Mouse (Mus musculus) layer of hippocampus, postnatal 14 days (tissue): ENCODE measurements around the gene Ablim1. TPM values are rescaled to one million over a fixed set of nuclear protein-coding genes. Genes with fewer than 3 reads are reported as not detected.
A peak's percentile ranks its signal among the peaks of the same experiment; 100 is the strongest.

Experiments used
- DNase-seq, 2 experiments: peaks; one replicate each; pipeline ENCODE4 v3.0.0; 2021 to 2022; ENCODE audit warnings: low spot score in 2 of 2, mixed read lengths in 1 of 2
- total RNA-seq, 2 experiments: library from RNA; stranded (reverse); gene quantifications; 2 replicates each; pipeline ENCODE4 v1.2.3; 2021

Ablim1 gene
- total RNA-seq, 2 experiments from 2014 or later, result 68.1 to 78.3 TPM

DNA sequence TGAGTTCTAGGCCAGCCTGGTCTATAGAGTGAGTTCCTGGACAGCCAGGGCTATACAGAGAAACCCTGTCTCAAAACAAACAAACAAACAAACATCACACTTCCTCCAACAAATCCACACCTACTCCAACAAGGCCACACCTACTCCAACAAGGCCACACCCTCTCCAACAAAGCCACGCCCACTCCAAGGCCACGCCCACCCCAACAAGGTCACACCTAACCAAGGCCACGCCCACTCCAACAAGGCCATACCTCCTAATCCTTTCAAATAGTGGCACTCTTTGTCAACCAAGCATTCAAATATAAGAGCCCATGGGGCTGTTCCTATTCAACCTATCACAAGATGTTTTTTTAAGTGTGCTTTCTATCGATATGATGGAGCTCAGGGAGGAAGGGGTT lies 288.2 kb downstream of the Ablim1 start:
- no peak for DNase-seq

DNA sequence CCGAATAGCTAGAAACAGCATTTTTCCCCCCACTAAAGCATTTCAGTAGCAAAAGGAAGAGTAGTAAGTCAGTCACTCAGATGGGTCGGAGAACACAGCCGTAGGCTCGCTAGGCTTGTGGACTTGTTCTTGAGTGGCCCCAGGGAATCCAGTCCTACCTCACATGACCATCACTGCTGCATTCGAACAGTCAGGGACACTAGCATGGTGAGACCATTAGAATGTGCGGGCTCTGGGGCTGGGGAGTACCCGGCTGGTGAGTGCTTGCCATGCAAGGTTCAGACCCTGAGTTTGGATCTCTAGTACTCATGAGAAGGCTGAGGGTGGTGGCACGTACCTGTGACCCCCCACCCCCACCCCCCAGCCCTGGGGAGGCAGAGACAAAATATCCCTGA lies 296.9 kb downstream of the Ablim1 start:
- DNase-seq, result no peak

DNA sequence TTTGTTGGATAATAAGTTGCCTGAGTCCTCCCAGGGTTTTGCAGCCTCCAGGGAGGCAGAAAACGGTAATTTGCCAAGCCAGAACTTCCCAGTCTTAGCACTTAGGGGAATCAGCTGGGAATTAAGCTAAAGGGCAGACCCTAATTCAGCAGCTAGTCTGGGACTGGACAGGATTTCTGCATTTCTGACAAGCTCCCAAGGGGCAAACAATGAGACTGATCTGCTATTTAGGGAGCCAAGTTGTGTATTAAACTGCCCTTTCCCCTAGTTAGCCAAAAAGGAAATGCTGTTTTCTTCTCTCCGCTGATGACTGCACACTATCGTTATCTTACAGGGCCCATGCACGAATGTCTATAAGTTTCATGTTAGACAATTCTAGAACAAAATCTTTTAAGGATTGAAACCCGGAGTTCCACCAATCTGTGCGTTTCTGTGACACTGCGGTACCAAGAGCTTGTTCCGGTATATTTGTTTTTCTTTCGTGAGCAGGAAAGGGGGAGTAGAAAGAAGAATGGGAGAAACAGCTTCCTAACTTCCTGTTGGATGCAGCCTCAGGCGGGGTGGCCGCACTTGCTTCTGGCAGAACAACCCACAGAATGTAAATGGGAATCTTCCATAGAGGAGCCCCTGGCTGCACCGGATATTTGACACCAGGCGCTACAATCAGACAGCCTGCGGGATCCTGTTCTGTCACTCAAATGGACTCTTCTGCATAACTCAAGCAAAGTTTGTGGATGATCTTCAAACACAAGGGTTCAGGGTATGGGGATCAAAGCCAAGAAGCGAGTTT lies 297.5 kb downstream of the Ablim1 start:
- DNase-seq, result no peak

DNA sequence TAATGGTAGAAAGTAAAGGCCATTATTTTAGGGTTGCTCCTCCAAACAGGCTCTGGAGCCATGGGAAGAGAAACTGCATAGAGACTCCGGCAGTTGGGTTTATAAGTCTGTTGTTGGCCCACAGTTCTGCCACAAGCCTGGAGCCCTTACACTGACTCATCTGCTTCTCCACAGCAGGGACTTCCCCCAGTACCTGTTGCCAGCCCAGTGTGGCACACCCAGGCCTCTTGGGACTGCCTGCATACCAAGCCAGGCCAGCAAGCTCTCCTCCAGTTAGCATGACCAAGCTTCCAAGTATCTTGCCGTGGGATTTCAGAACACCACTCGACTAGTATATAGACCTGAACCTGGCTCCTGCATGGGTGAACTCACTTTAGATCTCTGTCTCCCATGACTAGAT lies 299.9 kb downstream of the Ablim1 start:
- no peak for DNase-seq

DNA sequence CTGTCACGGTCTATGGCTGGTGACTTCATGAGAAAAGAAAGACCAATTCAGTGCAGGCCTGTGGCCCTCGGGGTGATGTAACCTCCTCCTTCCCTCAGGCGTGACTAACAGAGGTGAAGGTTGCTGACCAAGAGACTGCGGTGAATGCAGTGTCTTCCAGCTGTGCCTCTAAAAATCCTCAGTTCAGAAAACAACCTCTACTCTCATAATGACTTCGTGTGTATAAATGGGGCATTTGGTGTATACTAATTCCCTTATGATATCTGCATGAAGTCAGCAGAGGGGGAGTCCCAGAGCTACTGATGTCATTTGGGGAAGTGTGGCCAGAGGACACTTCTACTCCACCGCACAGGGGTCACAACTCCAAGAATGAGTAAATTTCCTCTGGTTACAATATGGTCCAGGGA lies 301.4 kb downstream of the Ablim1 start:
- no peak for DNase-seq

DNA sequence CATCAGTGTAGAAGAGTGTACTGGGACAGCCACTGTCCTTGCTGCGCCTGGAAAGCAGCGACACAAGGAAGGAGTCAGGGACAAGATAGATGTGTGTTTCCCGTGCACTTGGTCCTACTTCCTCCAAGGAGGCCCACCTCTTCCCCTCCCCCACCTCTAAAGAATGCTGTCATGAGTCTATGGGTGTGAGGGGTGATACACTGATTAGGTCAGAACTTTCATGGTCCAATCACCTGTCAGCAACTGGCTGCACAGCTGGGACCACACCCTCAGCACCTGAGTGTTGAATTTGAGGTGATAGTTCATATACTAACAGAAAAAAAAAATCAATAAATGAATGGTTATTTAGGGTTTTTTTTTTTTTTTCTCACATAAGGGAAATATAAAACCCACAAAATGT lies 302.7 kb downstream of the Ablim1 start:
- DNase-seq, result no peak

DNA sequence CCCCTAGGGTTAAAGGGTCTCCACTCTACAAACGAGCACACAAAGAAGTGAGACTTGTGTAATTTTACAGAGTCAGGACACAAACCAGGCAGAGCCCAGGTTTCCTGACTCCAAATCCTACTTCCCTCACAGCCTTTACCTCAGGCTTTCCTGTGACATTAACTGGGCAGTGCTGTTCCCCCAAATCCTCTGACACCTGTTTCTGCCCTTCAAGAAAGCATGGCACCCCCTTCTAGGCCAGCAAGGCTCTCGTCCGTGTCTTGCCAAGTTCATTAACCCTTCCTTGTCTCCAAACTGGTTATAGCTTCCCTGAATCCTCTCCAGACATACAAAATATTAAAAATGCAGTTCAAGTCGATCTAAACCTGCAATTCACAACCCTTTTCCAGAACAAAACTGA lies 304.7 kb downstream of the Ablim1 start:
- DNase-seq, result no peak

DNA sequence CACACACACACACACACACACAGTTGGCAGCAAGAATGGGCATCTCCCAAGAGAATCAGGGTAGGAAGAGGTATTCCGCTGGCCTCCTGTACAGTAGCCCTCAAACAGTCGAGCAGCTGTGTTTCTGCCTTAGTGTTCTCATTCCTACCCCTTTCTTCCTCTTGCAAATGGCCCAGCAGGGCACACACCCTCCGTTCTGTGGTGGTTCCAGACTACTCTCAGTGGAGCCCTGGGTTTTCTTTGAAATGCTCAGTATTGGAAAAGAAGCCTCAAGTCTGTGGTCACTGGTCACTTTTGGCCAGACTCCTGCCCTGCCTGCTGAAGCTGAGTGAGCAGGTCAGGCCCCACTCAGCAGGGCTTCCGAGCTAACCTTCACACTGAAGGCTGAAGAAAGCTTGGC lies 305.1 kb downstream of the Ablim1 start:
- no peak for DNase-seq

DNA sequence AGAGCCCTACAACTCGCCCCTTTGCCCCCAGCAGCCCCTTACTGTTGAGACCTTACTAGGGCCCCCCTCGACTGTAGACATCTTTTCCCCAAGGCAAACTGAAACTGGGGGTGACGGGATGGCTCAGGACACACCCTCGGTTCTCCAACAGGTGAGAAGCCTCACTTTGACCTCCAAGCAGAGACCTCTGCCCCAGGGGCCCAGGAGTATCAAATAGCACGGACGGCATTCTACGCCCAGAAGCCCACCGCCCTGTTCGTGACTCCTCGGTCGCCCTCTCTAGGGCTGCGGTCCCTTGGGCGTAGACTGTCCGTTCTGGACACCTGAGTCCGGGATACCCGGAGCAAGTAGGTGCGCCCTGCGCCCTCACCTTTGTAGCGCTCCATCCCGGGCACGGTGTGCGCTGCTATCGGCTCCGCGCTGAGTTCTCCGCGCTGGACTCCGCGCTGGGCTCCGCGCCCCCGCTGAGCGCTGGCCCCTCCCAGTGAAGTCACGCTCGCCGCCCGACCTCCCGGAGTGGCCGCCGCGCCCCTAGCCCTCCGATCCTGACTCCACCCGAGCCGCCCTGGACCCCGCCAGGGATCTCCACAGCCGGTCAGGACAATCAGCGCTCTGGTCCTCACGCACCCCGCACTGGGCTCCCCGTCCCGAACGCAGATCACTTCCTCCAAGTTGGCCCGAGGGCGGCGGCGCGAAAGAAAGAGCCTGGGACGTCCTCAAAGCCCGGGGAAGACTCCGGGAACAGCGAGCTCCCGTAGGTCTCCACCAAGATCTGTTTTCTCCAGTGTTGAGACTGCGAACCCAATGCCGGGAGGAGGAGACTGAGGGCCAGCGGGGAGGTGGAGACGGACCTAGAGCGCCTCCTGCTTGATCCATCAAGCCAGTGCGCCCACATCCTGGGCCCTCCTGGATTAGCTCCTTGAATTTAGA lies 306.7 kb downstream of the Ablim1 start, which contains the start of gene Afap1l2:
Afap1l2 (minus strand) TSS at position 448 of the 930 bp plus-strand sequence.
- DNase-seq, result peak in 1 of 2 experiments; percentile 52

DNA sequence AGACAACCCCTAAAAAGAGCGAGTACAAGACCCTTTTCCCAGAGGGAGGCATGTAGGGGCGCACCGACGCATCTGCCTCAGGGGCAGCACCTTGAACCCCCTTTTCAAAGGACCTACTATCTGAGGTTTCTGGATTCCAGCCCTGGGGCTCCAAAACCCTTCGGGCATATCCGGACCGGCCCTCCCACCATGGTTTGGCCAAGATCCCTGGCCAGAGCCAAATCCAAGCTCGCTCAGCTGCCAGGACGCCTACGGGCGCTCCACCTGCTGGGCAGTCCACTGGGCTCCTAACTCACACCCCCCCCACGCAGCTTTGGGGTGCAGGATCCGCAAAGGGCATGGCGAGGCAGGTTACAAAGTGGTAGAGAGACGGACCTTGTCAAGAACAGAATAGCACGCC lies 307.4 kb downstream of the Ablim1 start:
- DNase-seq, result peak in 1 of 2 experiments; percentile 64

DNA sequence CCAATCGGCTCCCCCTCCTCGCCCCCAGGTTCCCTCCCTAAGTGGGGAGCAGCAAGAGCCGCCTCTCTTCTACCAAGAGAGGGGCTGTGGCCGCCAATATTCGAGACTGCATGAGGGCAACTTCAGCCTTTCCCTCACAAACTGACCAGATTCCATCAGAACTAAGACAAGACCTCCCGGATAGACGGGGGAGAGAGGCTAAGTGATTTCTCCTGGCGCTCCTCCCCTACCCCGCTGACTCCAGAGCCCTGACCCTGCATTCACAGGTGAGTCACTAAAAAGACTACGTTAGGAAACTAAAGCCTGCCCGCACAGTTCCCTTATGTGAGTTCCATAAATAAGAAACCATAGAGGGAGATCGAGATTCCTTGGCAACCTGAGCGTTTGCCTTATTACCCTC lies 307.9 kb downstream of the Ablim1 start:
- no peak for DNase-seq

DNA sequence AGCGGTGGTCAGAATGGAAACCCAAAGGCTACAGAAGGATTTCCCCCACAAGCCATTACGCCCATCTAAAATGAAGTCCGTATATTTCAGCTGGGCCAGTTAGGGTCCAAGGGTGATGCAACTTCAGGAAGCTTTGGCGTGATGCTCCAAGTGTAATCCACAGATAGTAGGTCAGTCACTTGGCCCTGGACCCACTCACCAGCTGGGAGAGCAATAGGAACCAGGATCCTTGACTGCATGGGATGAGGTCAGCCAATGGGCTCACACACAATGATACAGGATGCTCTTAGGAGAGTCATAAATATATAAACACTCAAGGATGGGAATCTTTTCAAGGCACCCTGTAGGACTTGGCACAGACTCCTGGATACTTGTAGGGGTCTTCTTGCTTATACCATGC lies 309.7 kb downstream of the Ablim1 start:
- DNase-seq, result no peak

DNA sequence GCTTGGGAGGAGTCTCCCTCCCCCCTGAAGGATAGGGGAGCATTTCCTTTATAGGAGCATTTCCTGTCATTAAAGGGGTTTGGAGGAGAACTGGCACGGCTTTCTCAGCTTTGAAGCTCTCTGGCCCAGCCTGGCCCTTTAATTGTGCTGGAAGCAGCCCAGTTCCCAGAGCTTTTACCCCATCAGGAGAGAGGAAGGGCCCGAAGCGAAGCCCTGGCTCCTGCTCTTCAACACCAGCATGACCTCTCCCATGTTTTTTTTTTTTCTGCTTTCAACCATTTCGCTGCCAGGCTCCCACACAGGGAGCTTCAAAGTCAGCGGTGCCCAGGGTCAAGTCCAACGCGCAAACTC lies 311.3 kb downstream of the Ablim1 start:
- peak in 1 of 2 experiments; percentile 69 for DNase-seq

DNA sequence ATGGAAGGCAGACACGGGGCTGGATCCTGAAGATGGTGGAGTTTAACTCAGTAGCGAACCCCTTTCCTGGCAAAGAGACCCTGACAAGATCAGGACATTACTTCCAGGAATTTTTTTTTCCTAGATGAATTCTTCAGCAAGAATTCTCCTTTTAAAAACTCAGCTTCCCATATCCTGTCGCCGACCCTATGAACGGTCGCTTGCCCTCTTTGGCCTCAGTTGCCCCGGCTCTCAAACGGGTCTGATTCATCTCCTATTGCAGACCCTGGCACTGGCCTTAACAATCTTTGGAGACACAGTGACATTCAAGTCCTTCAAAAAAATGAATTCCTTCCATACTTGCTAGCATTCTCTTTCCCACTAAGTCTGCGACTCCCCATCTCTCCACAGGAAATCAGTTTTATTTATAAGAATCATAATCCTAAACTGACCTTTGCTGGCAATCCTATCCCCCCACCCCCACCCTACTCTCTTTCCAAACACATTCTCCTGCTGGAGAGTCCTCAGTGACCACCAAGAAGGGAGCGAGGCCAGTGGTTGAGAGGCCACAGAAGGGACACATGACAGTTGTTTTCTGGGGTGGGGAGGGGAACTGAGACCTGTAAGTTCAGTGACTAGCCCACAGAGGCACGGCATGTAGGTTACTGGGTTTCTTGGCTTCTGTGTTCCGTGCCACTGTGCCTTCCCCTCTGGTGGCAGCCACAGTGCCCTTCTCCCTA lies 311.8 kb downstream of the Ablim1 start:
- DNase-seq, result no peak

DNA sequence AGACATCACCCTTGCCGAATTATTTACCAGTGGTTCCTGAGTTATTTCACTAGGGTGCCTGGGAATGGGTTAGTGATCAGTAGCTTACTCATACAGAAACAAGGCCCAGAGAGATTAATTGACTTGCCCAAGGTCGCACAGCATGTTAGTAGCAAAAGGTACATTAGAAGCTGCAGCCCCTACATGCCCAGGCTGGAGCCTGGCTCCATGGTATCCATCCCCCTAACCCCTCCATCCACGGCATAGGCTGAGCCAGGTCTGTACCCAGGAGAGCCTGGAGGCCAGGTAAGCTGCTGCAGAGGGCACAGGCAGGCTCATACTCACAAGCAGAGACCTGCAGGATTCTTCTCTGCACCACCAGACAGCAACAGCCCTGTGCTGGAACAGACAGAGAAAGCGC lies 312.8 kb downstream of the Ablim1 start:
- no peak for DNase-seq

DNA sequence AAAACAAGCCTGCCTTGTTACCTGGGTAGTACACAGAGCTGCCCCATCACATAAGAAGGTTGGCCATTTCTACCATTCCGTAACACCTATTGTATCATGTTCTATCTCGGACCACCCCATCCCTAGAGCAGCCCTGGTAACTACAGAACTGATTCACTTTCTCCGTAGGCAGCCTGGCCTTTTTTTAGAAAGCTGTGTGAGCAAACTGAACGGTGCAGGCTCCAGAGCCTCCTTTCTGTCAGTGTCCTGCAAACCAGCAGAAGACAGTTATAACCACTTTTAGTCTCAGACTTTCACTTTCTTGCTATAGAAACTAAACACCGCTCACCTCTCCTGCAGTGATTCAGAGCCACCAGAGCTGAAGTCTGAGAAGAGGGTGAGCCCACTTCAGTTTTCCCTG lies 314.1 kb downstream of the Ablim1 start:
- no peak for DNase-seq

DNA sequence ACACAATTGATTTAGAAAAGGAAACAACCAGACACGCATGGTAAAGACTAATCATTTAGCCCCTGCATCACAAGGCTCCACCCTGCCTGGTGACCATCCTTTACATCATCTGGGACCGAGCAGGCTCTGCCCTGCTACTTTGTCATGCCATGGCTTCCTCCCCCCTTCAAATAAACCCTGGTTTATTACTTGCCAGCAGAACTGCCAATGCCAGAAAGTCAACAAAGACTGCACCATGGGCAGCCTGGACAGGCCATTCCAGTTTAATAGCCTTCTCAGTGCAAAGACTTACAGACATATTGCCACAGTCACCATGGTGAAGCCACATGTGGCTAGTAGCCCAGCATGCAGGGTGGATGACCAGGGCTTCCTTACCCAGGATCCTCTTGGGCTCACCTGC lies 314.9 kb downstream of the Ablim1 start:
- peak in 1 of 2 experiments; percentile 36 for DNase-seq

DNA sequence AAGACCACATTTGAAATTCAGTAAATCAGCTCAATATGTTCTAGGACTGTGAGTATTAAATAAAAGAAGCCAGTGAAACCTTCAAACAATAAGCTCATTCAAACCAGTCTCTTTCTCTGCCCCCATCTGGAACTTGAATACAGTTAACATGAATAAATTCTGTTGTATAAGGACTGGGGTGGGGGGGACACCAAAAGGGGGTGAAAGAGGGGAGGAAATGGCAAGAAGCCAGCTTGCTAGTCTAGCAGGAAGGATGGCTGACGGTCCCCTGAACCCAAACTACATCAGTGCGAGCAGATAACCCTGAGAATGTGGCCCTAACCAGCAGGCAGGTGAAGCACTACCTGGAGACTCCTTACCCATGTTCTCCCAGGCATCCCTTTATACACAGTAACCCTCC lies 315.8 kb downstream of the Ablim1 start:
- peak in 1 of 2 experiments; percentile 46 for DNase-seq

DNA sequence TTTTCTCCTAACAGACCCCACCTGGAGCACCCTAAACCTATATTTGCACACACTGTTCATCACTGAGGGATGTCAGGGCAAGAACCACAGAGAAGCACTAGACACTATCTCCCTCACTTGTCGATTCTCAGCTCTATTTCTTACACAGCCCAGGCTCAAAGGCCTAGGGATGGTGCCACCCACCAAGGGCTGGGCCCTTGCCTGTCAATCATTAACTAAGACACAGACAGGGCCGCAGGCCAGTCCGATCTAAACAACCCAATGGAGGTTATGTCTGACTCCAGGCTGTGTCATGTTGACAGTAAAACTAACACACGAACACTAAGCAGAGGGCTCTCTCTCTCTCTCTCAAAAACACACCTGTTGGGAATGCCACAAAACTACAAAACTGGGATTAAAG lies 316.4 kb downstream of the Ablim1 start:
- no peak for DNase-seq

DNA sequence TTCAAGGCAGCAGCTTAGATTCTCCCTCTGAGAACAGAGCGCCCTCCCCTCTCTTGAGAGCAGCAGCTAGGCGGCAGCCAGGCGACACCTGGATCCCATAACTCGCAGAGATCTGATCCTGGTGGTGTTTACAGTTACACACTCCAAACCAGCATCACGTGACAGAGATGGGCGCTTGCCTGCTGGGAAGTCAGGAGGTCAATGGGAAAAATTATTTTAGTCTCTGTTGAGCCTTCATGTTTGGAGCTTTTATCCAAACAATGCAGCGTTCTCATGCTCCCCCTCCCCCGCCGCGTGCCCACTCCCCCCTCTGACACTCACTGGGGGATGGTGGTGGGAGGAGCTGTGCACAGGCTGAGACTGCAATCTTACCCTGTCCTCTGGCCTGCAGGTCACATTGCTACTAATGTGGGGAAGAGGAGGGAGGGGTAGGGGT lies 317.5 kb downstream of the Ablim1 start:
- no peak for DNase-seq

DNA sequence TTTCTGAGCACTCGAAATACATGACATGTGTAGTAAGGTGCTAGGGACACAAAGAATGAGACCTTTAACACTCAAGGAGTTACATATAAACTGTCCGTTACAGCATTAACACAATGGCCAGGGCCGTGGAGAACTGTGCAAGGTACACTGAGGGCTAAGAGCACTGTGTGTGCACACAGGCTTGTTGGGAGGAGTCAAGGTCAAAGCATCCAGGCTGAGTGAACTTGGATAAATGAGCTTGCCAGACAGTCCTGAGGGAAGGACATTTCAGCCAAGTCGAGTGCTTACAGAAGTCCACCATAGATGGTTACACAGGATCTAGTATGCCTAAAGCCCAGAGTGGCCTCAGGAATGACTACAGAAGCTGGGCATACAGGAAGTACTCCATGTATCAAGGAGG lies 319.3 kb downstream of the Ablim1 start:
- DNase-seq, result no peak

DNA sequence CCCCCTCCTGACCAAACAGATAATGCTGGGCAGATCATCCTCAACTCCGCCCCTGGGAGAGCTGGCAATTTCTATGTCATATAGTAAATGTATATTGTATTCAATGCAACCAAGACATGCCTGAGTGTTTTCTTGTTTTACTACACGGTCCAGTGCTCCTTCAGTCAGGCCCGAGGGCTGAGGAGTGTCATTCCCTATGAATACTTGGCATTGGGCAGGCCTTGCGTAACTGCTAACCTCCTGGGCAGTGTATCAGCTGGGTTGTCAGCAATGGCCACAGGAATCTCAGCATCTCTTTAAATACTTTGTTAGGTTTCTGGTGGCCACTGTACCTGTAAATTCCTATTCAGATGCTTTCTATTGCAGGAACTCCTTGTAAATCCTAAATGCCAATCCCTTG lies 320.1 kb downstream of the Ablim1 start:
- DNase-seq, result no peak
